Mouse (Mus musculus) forebrain, embryonic 12.5 days (tissue): Measurements from ENCODE around the gene Wnt16. TPM values are rescaled to one million over a fixed set of nuclear protein-coding genes. Genes with fewer than 3 reads are reported as not detected.
A peak's percentile ranks its signal among the peaks of the same experiment; 100 is the strongest.

Experiments used
- ATAC-seq: fragments of 200-750 bp; cut with Nextera tagmentation; 2 replicates; pipeline ENCODE4 v1.8.0; 2017; ENCODE audit warnings: moderate TSS enrichment; ENCODE audit not compliant: low FRiP score
- H3K27ac ChIP-seq: fragments of 300-500 bp; sonication (generic); 2 replicates; pipeline ENCODE4 v1.5.1; 2016; ENCODE audit warnings: mild to moderate bottlenecking
- H3K27me3 ChIP-seq: fragments of 300-500 bp; sonication (generic); 2 replicates; pipeline ENCODE4 v1.6.1; 2016; ENCODE audit warnings: mild to moderate bottlenecking
- H3K36me3 ChIP-seq: fragments of 300-500 bp; sonication (generic); replicated peaks from 2 replicates; pipeline ENCODE4 v1.6.1; 2016; ENCODE audit warnings: mild to moderate bottlenecking
- H3K4me1 ChIP-seq: fragments of 300-500 bp; sonication (generic); 2 replicates; pipeline ENCODE4 v1.6.1; 2016
- H3K4me2 ChIP-seq: fragments of 300-500 bp; sonication (generic); 2 replicates; pipeline ENCODE4 v1.6.1; 2016; ENCODE audit warnings: mild to moderate bottlenecking, moderate library complexity
- H3K4me3 ChIP-seq: fragments of 300-500 bp; sonication (generic); replicated peaks from 2 replicates; pipeline ENCODE4 v1.5.1; 2016; ENCODE audit warnings: mild to moderate bottlenecking
- H3K9ac ChIP-seq: fragments of 300-500 bp; sonication (generic); 2 replicates; pipeline ENCODE4 v1.6.1; 2016; ENCODE audit warnings: mild to moderate bottlenecking
- H3K9me3 ChIP-seq: fragments of 300-500 bp; sonication (generic); 2 replicates; pipeline ENCODE4 v1.6.1; 2016
- WGBS: fragments of 180-500 bp; shearing (Covaris S2); methylation state at CpG from one replicate; pipeline ENCODE4 v1.1.7; 2016; 5-methylcytosine and 5-hydroxymethylcytosine counted together
- polyA plus RNA-seq: library from polyadenylated mRNA; unstranded; fragments of >200 nt; fragmentation: Nextera tagmentation; extraction: Ambion mirVana; gene quantifications from 2 replicates; pipeline ENCODE4 v1.2.1, GENCODE M21; 2016

Gene Wnt16
- polyA plus RNA-seq, 1 experiment from 2014 or later: 0.17 TPM

DNA sequence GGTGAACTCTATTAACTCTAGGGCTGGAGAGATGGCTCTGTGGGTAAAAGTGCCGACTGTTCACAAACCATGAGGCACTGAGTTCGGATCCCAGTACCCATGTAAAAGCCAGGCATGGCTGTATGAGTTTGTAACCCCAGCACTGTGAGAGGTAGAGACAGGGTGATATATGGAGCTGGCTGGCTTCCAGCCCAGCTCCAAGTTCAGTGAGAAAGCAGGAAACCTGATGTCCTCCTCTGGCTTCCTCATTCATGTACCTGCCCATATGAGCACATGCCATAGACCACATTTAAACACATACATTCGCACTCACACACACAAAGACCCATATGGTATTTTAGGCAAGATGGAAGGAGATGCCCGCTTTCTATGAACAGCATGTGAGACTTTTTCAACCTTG is 5.6 kb upstream of the Wnt16 start:
- no peak for ATAC-seq
- Histone ChIP-seq H3K4me3 (no peak overlapping the region), H3K27ac (no peak overlapping the region), H3K9ac (no peak overlapping the region), H3K4me1 (no peaks in the 10 kb centered on the region), H3K9me3 (no peaks in the 10 kb centered on the region), H3K27me3 (peaks cover 14% of the 10 kb centered on the region), H3K4me2 (no peak overlapping the region), H3K36me3 (no peaks in the 10 kb centered on the region)
- 92% methylated on average over 4 of the region's 4 CpGs for WGBS

- Histone ChIP-seq H3K4me2 (peak overlapping the region; percentile 85), H3K27me3 (peaks cover 51% of the 10 kb centered on the region), H3K36me3 (no peaks in the 10 kb centered on the region), H3K4me3 (peak overlapping the region; percentile 44), H3K9ac (peak overlapping the region; percentile 47; the same call in 1 of the 2 replicates), H3K9me3 (no peaks in the 10 kb centered on the region), H3K27ac (no peak overlapping the region), H3K4me1 (peaks cover 21% of the 10 kb centered on the region)
- under 1% methylated on average over 38 of the region's 38 CpGs for WGBS
- peak; percentile 74 for ATAC-seq
Observed at GRCm38 (mm10) chr6:22288737-22289460, 872 bp downstream of the Wnt16 start.

- 2% methylated on average over 21 of the region's 21 CpGs for WGBS
- Histone ChIP-seq H3K4me2 (peak overlapping the region; percentile 85), H3K9me3 (no peaks in the 10 kb centered on the region), H3K27ac (no peak overlapping the region), H3K9ac (peak overlapping the region; percentile 47; the same call in 1 of the 2 replicates), H3K27me3 (peaks cover 51% of the 10 kb centered on the region), H3K4me1 (peaks cover 21% of the 10 kb centered on the region), H3K36me3 (no peaks in the 10 kb centered on the region), H3K4me3 (peak overlapping the region; percentile 44)
- no peak for ATAC-seq
Observed at GRCm38 (mm10) chr6:22289461-22290021, 1.5 kb downstream of the Wnt16 start.

GRCm38 (mm10) chr6:22290790-22291189 is 2.8 kb downstream of the Wnt16 start:
- Histone ChIP-seq H3K9me3 (no peaks in the 10 kb centered on the region), H3K4me3 (no peak overlapping the region), H3K4me2 (no peak overlapping the region), H3K36me3 (no peaks in the 10 kb centered on the region), H3K27me3 (peaks cover 51% of the 10 kb centered on the region), H3K27ac (no peak overlapping the region), H3K4me1 (peaks cover 21% of the 10 kb centered on the region), H3K9ac (no peak overlapping the region)
- ATAC-seq: no peak
- WGBS: 79% methylated on average over 8 of the region's 8 CpGs

GRCm38 (mm10) chr6:22292056-22292455 is 4.0 kb downstream of the Wnt16 start:
- WGBS: 46% methylated on average over 4 of the region's 4 CpGs
- Histone ChIP-seq H3K4me2 (no peak overlapping the region), H3K36me3 (no peaks in the 10 kb centered on the region), H3K9me3 (no peaks in the 10 kb centered on the region), H3K4me3 (no peak overlapping the region), H3K9ac (no peak overlapping the region), H3K27me3 (peaks cover 41% of the 10 kb centered on the region), H3K27ac (no peak overlapping the region), H3K4me1 (peaks cover 21% of the 10 kb centered on the region)
- ATAC-seq: no peak

- no peak for ATAC-seq
- 12% methylated on average over 3 of the region's 3 CpGs for WGBS
- no peaks in the 10 kb centered on the region for H3K36me3 ChIP-seq
Observed at GRCm38 (mm10) chr6:22293922-22294321, 5.9 kb downstream of the Wnt16 start.

GRCm38 (mm10) chr6:22297028-22297427 is 9.0 kb downstream of the Wnt16 start:
- Histone ChIP-seq H3K4me1 (no peaks in the 10 kb centered on the region), H3K27me3 (peaks cover 6% of the 10 kb centered on the region), H3K9me3 (no peaks in the 10 kb centered on the region), H3K4me2 (no peak overlapping the region), H3K36me3 (no peaks in the 10 kb centered on the region), H3K9ac (no peak overlapping the region), H3K27ac (no peak overlapping the region), H3K4me3 (no peak overlapping the region)
- no peak for ATAC-seq
- WGBS: 81% methylated on average over 6 of the region's 6 CpGs

More at GRCm38 (mm10) chr6:22293922-22294321, 5.9 kb downstream of the Wnt16 start:
- Histone ChIP-seq H3K9me3 (no peaks in the 10 kb centered on the region), H3K4me3 (no peak overlapping the region), H3K4me2 (no peak overlapping the region), H3K4me1 (peaks cover 9% of the 10 kb centered on the region), H3K9ac (no peak overlapping the region), H3K27ac (no peak overlapping the region), H3K27me3 (peaks cover 22% of the 10 kb centered on the region)

GRCm38 (mm10) chr6:22298059-22298458 is 10.0 kb downstream of the Wnt16 start:
- 67% methylated on average over 14 of the region's 14 CpGs for WGBS
- Histone ChIP-seq H3K9ac (no peak overlapping the region), H3K36me3 (no peaks in the 10 kb centered on the region), H3K9me3 (no peaks in the 10 kb centered on the region), H3K27me3 (peaks cover 6% of the 10 kb centered on the region), H3K4me1 (no peaks in the 10 kb centered on the region), H3K4me3 (no peak overlapping the region), H3K4me2 (no peak overlapping the region), H3K27ac (no peak overlapping the region)
- ATAC-seq: no peak

GRCm38 (mm10) chr6:22325364-22326072 is 37.5 kb downstream of the Wnt16 start:
- Histone ChIP-seq H3K4me2 (no peak overlapping the region), H3K4me1 (no peaks in the 10 kb centered on the region), H3K9me3 (no peaks in the 10 kb centered on the region), H3K4me3 (no peak overlapping the region), H3K9ac (no peak overlapping the region), H3K27ac (no peak overlapping the region), H3K36me3 (peaks cover 4% of the 10 kb centered on the region), H3K27me3 (no peaks in the 10 kb centered on the region)
- WGBS: 58% methylated on average over 13 of the region's 13 CpGs
- peak; percentile 64; the same call in 1 of the 2 replicates for ATAC-seq

GRCm38 (mm10) chr6:22326289-22326688 is 38.3 kb downstream of the Wnt16 start:
- no peaks in the 10 kb centered on the region for H3K9me3 ChIP-seq
- ATAC-seq: no peak
- no peaks in the 10 kb centered on the region for H3K27me3 ChIP-seq
- H3K4me2 ChIP-seq: no peak overlapping the region
- H3K9ac ChIP-seq: no peak overlapping the region
- 80% methylated on average over 4 of the region's 4 CpGs for WGBS
- no peak overlapping the region for H3K27ac ChIP-seq
- H3K4me3 ChIP-seq: no peak overlapping the region
- H3K4me1 ChIP-seq: no peaks in the 10 kb centered on the region
- H3K36me3 ChIP-seq: no peaks in the 10 kb centered on the region

- Histone ChIP-seq H3K27me3 (no peaks in the 10 kb centered on the region), H3K9me3 (no peaks in the 10 kb centered on the region), H3K4me1 (no peaks in the 10 kb centered on the region), H3K9ac (no peak overlapping the region), H3K36me3 (no peaks in the 10 kb centered on the region), H3K4me3 (no peak overlapping the region), H3K4me2 (no peak overlapping the region), H3K27ac (no peak overlapping the region)
- ATAC-seq: no peak
- 88% methylated on average over 4 of the region's 4 CpGs for WGBS
Observed at GRCm38 (mm10) chr6:22327091-22327490, 39.1 kb downstream of the Wnt16 start.

- Histone ChIP-seq H3K9ac (no peak overlapping the region), H3K4me3 (no peak overlapping the region), H3K36me3 (no peaks in the 10 kb centered on the region), H3K27me3 (no peaks in the 10 kb centered on the region), H3K4me2 (no peak overlapping the region), H3K4me1 (no peaks in the 10 kb centered on the region), H3K9me3 (no peaks in the 10 kb centered on the region), H3K27ac (no peak overlapping the region)
- ATAC-seq: no peak
- WGBS: 80% methylated on average over 8 of the region's 8 CpGs
Observed at GRCm38 (mm10) chr6:22327931-22328330, 39.9 kb downstream of the Wnt16 start.
